Mouse (Mus musculus): ENCODE measurements around the gene Chit1.

DNA sequence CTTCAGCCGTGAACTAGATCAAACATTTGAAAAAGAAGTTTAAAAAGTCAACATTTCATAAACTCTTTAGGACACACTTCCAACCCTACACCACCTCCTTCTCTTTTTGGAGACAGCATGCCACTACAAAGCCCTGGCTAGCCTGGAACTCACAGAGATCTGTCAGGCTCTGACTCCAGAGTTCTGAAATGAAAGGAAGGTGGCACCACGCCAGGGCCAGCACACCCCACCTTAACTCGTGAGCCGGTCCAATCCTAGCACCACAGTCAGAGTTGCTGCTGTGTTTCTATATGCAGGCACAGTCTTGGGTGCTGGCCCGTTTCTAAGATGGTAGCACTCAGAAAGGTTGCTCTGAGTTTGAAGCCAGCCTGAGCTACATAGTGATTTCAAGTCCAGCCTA is 6.1 kb downstream of the Chit1 start:
- TF ChIP-seq CTCF (IDR thresholded peaks at IDR 0.05; ENCODE audit: extremely low read depth, insufficient read length, insufficient replicate concordance, low read depth, low read length): no peak
- TF ChIP-seq POLR2A (IDR thresholded peaks at IDR 0.05; ENCODE audit: low read depth, low read length): no peak
